Mouse (Mus musculus) testis, adult 2 months (tissue): ENCODE data around the gene Chrm3.

ENCODE experiments used
- CTCF ChIP-seq: fragments of 200-500 bp; IDR thresholded peaks from 2 replicates; pipeline ENCODE4 v1.5.1; 2012; ENCODE audit warnings: low read depth, mild to moderate bottlenecking, inconsistent platforms, low read length, moderate library complexity; ENCODE audit not compliant: control insufficient read depth, insufficient read depth, insufficient replicate concordance
- POLR2A ChIP-seq: fragments of 200-500 bp; IDR thresholded peaks from 2 replicates; pipeline ENCODE4 v1.6.1; 2012; ENCODE audit warnings: low read depth, mild to moderate bottlenecking, inconsistent platforms, low read length, moderate library complexity; ENCODE audit not compliant: control insufficient read depth

DNA sequence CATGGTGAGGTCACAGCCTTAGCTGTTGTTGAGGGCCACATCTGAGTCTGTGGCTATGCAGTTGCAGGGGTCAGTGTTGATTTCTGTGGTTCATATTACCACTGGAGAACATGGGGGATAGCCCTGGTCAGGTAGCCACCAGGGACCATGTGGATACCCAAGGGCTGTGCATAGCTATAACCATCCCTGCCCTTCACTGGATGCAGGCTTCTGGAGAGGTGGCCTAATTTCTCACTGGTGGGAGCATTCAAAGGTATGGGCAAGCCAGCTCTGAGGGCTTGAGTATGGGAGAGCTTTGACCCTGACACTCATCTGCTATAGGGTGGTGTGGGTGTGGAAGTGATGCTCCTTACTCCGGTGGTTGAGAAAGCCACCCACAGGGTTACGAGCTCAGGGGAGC lies 494.5 kb downstream of the Chrm3 start:
- TF ChIP-seq POLR2A: no peak
- no peak for TF ChIP-seq CTCF
